Mouse (Mus musculus) midbrain, embryonic 16.5 days (tissue): ENCODE results near the gene Gkap1. TPM values are rescaled to one million over a fixed set of nuclear protein-coding genes. Genes with fewer than 3 reads are reported as not detected.

Experiments used
- ATAC-seq: fragments of 200-750 bp; cut with Nextera tagmentation; 2 replicates; pipeline ENCODE4 v1.8.0; 2017; ENCODE audit warnings: moderate TSS enrichment
- H3K27ac ChIP-seq: fragments of 300-500 bp; sonication (generic); 2 replicates; pipeline ENCODE4 v1.5.1; 2014; ENCODE audit warnings: mild to moderate bottlenecking, low read length, mixed read lengths
- H3K27me3 ChIP-seq: fragments of 300-500 bp; sonication (generic); 2 replicates; pipeline ENCODE4 v1.6.1; 2014; ENCODE audit warnings: low read depth, low read length, mixed read lengths; ENCODE audit not compliant: control insufficient read depth, insufficient read depth
- H3K36me3 ChIP-seq: fragments of 300-500 bp; sonication (generic); 2 replicates; pipeline ENCODE4 v1.6.1; 2014; ENCODE audit warnings: mild to moderate bottlenecking, low read length, moderate library complexity, mixed read lengths; ENCODE audit not compliant: control insufficient read depth, insufficient read depth
- H3K4me1 ChIP-seq: fragments of 300-500 bp; sonication (generic); 2 replicates; pipeline ENCODE4 v1.6.1; 2014; ENCODE audit warnings: mild to moderate bottlenecking, low read length, mixed read lengths; ENCODE audit not compliant: control insufficient read depth, insufficient read depth
- H3K4me2 ChIP-seq: fragments of 300-500 bp; sonication (generic); 2 replicates; pipeline ENCODE4 v1.6.1; 2014; ENCODE audit warnings: mild to moderate bottlenecking, low read length, mixed read lengths
- H3K4me3 ChIP-seq: fragments of 300-500 bp; sonication (generic); 2 replicates; pipeline ENCODE4 v1.5.1; 2014; ENCODE audit warnings: low read depth, mild to moderate bottlenecking, low read length, moderate library complexity, mixed read lengths
- H3K9ac ChIP-seq: fragments of 300-500 bp; sonication (generic); 2 replicates; pipeline ENCODE4 v1.6.1; 2014; ENCODE audit warnings: low read depth, low read length, mixed read lengths
- H3K9me3 ChIP-seq: fragments of 300-500 bp; sonication (generic); replicated peaks from 2 replicates; pipeline ENCODE4 v1.6.1; 2014; ENCODE audit warnings: mild to moderate bottlenecking, low read length, mixed read lengths; ENCODE audit not compliant: control insufficient read depth, poor library complexity, severe bottlenecking
- WGBS: fragments of 180-500 bp; shearing (Covaris S2); extraction: QIAGEN DNeasy Blood & Tissue Kit; methylation state at CpG from one replicate; pipeline ENCODE4 v1.1.7; 2014; 5-methylcytosine and 5-hydroxymethylcytosine counted together
- polyA plus RNA-seq: library from polyadenylated mRNA; unstranded; fragments of >200 nt; fragmentation: Nextera tagmentation; extraction: Ambion mirVana; gene quantifications from 2 replicates; pipeline ENCODE4 v1.2.1, GENCODE M21; 2015

Gkap1 gene
- polyA plus RNA-seq, 1 experiment from 2014 or later, result 20.4 TPM

DNA sequence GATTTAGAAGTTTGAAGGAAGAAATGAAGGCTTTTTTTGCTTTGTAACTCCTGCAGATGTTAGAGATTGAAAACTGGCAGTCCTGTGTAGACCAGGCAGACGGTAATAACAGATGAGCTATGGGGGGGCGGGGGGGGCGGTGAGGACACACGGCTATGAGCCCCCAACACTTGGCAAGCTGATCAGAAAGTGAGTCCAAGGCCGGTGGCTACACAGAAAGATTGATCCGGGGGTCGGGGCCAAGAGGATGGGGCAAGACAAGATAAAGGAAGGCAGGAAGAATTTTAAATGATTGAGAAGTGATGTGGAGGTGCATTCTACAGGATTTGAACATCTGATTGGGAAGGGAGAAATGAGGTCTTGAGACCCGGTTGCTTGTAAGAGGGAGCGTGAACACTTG is 423 bp downstream of the Gkap1 start:
- H3K27me3 ChIP-seq, result no peaks in the 10 kb centered on the region
- H3K36me3 ChIP-seq, result no peaks in the 10 kb centered on the region
- 17% methylated on average over 9 of the region's 9 CpGs for WGBS
- H3K4me3 ChIP-seq, result peak overlapping the region; percentile 90
- no peak overlapping the region for H3K27ac ChIP-seq
- peak overlapping the region; percentile 87 for H3K4me2 ChIP-seq
- no peaks in the 10 kb centered on the region for H3K9me3 ChIP-seq
- H3K4me1 ChIP-seq, result peaks cover 19% of the 10 kb centered on the region
- H3K9ac ChIP-seq, result peak overlapping the region; percentile 84; the same call in 1 of the 2 replicates
- ATAC-seq, result no peak

DNA sequence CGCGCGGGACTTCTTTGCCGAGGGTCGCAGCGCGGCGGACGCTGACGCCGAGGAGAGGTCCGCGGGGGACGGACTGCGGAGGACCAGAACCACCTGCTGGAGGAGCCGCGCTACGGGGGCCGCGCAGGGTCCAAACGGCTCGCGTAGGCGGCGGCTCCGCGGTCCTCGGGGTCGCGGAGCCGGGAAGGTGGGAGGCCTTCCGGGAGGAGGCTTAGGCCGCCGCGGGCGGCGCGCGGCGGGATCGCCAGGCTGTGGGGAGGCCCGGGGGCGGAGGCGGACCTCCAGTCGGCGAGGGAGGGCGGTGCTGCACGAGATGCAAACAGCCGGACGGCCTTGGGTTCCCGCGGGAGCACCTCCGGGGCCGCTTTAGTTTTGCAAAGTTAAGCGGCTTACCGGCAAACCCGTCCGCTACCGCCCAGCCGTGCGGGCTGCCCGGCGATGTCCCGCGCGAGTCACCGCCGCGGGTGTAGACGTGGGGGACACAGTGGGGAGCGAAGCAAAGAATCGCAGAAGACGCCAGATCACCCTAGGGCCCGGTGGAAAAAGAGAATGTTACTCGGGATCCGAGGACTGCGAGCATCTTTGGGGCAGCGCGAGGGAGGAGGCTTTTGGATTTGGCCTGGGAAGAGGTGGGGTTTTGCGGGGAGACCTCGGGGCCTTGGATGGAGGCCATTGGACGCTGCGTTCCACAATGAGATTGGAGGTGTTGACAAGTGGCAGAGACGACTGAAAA is 1.1 kb downstream of the Gkap1 start:
- Histone ChIP-seq H3K9me3 (no peaks in the 10 kb centered on the region), H3K4me2 (peak overlapping the region; percentile 87), H3K4me1 (peaks cover 19% of the 10 kb centered on the region), H3K9ac (peak overlapping the region; percentile 84), H3K27me3 (no peaks in the 10 kb centered on the region), H3K4me3 (peak overlapping the region; percentile 90), H3K36me3 (no peaks in the 10 kb centered on the region), H3K27ac (peak overlapping the region; percentile 77)
- under 1% methylated on average over 82 of the region's 84 CpGs for WGBS
- ATAC-seq, result peak; percentile 88

DNA sequence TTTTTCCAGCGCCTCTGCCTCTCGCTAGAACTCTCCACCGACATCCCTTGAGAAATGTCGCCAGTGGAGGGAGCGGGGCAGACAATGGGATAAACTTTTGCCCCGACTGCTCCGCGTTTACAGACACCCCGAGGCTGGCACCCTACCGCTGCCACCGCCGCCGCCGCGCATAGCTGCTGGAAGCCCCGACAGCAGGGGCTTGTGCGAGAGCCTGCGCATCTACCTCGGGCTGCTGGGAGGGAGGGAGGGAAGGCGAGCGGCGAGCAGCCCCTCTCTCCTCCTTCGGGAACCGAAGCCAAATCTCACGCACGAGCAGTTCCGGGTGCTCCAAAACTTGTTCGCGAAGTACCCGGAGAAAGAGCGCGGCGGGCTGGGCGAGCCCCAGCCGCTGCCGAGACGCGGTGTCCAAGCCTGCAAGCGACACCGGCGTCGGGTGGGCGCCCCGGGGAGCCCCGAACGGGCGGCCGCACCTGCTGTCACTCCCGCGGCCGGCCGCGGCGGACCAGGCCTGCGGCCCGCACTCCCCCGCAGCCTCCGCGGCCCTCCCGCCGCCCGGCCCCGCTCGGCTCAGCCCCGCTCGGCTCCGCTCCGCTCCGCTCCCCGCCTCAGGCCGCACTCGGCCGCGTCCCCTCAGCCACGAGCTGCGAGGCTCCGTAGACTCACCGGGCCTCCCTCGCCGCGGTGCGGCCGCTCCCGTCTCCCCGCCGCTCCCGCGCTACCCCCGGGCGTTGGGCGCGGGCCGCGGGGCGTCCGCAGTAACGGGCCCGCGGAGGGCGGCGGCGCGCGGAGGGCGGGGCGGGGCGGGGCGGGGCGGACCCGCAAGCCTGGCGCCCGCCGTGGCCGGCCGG is 1.9 kb downstream of the Gkap1 start:
- peak overlapping the region; percentile 84 for H3K9ac ChIP-seq
- no peaks in the 10 kb centered on the region for H3K36me3 ChIP-seq
- under 1% methylated on average over 98 of the region's 115 CpGs for whole genome bisulfite sequencing
- H3K4me1 ChIP-seq, result peaks cover 19% of the 10 kb centered on the region
- ATAC-seq, result peak; percentile 82
- H3K27me3 ChIP-seq, result no peaks in the 10 kb centered on the region
- H3K9me3 ChIP-seq, result no peaks in the 10 kb centered on the region
- H3K27ac ChIP-seq, result peak overlapping the region; percentile 77
- H3K4me2 ChIP-seq, result peak overlapping the region; percentile 87
- peak overlapping the region; percentile 90 for H3K4me3 ChIP-seq

DNA sequence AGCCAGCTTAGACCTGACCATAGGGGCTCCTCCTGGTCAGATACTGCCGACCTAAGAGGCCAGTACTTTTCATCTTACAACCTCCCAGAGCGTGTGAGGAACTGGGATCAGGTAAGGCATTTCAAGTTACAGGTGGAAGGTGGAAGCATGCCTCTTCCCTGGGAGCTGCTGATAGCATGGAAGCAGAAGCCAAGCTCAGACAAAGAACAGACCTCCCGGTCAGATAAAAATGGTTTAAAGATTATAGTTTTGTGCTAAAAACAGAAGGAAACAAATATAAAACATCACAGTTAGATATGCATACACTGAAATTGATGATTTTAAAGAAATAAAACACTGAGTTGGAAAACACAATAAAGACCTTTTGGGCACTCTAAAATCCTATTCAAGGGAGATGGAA is 8.6 kb downstream of the Gkap1 start:
- ATAC-seq, result no peak
- H3K36me3 ChIP-seq, result no peaks in the 10 kb centered on the region
- no peak overlapping the region for H3K9ac ChIP-seq
- H3K27ac ChIP-seq, result no peak overlapping the region
- no peaks in the 10 kb centered on the region for H3K27me3 ChIP-seq
- H3K4me2 ChIP-seq, result no peak overlapping the region
- H3K4me3 ChIP-seq, result no peak overlapping the region
- no peaks in the 10 kb centered on the region for H3K4me1 ChIP-seq
- whole genome bisulfite sequencing, result 76% methylated on average over 3 of the region's 3 CpGs
- H3K9me3 ChIP-seq, result no peaks in the 10 kb centered on the region

DNA sequence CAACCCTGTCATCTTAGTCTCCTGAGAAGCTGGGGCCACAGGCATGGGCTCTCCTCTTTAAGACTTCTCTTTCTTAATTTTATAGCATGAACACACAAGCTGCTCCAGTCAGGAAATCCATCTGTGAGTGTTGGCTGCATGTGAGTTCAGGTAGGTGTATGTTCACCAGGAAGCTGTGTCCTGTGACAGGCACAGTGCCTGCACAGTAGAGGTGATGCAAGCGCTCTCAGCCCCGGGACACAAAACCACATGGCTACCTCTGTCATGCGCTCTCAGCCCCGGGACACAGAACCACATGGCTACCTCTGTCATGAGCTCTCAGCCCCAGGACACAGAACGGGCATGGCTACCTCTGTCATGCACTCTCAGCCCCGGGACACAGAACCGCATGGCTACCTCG is 12.0 kb downstream of the Gkap1 start:
- H3K27ac ChIP-seq, result no peak overlapping the region
- 93% methylated on average over 8 of the region's 8 CpGs for WGBS
- no peaks in the 10 kb centered on the region for H3K9me3 ChIP-seq
- ATAC-seq, result no peak
- no peaks in the 10 kb centered on the region for H3K27me3 ChIP-seq
- H3K4me2 ChIP-seq, result no peak overlapping the region
- no peaks in the 10 kb centered on the region for H3K4me1 ChIP-seq
- no peak overlapping the region for H3K4me3 ChIP-seq
- H3K36me3 ChIP-seq, result no peaks in the 10 kb centered on the region
- H3K9ac ChIP-seq, result no peak overlapping the region

DNA sequence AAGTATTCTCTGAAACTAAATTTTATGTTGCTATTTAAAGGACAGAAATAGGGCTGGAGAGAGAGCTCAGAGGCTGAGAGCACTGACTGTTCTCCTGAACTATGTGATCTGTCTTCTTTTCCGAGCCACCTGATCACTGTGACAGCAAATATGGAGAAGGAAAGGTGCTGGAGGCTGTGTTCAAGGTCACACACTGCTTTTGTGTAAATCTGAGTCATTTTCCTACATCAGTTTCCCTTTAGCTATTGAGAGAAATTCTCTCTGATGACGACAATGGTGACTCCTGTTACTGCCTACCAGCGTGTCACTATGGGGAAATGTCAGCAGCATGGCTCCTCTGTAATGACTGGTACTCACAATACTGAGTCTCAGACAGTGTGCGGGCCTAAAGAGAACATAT is 13.8 kb downstream of the Gkap1 start:
- H3K4me1 ChIP-seq, result no peaks in the 10 kb centered on the region
- H3K9ac ChIP-seq, result no peak overlapping the region
- ATAC-seq, result no peak
- H3K27me3 ChIP-seq, result no peaks in the 10 kb centered on the region
- no peak overlapping the region for H3K27ac ChIP-seq
- 86% methylated on average over 4 of the region's 4 CpGs for WGBS
- H3K4me3 ChIP-seq, result no peak overlapping the region
- H3K9me3 ChIP-seq, result no peaks in the 10 kb centered on the region
- no peaks in the 10 kb centered on the region; the same call in 1 of the 2 replicates for H3K36me3 ChIP-seq
- H3K4me2 ChIP-seq, result no peak overlapping the region

DNA sequence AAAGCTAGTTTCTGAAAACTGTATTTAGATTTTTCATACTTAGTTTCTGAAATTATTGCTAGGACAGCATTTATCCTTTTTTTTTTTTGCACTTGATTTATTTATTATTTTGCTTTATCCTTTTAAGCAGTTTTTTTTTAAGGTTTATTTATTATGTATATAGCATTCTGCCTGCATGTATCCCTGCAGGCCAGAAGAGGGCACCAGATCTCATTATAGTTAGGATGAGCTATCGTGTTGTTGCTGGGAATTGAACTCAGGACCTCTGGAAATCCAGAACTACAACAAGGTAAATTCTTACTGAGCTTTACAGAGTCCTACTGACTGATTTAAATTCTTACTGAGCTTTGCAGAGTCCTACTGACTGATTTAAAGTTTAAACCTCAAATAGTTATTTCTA is 22.2 kb downstream of the Gkap1 start:
- Histone ChIP-seq H3K4me2 (no peak overlapping the region), H3K36me3 (peaks cover 4% of the 10 kb centered on the region; the same call in 1 of the 2 replicates), H3K9me3 (no peaks in the 10 kb centered on the region), H3K27me3 (no peaks in the 10 kb centered on the region), H3K9ac (no peak overlapping the region), H3K4me3 (no peak overlapping the region), H3K4me1 (no peaks in the 10 kb centered on the region), H3K27ac (no peak overlapping the region)
- no peak for ATAC-seq
- 94% methylated on average over 1 of the region's 1 CpGs for WGBS

DNA sequence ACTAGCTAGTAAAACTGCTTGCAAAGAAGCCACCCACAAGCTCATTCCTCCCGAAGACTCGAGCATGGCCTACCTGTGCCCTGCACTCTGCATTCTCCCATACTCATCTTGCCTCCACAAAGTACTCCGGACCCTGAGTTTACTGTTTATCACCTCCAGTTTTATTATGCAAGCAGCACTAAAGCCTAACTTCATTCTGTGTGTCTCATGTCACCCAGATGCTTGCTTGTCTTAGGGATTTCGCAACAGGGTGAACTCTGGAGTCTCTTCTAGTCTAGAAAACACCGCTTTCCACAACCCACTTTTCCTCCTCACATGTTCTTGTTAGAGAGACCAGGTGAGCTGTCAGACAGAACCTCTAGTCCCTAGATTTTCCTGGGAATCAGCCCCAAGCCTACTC is 26.5 kb downstream of the Gkap1 start:
- 91% methylated on average over 5 of the region's 5 CpGs for WGBS

DNA sequence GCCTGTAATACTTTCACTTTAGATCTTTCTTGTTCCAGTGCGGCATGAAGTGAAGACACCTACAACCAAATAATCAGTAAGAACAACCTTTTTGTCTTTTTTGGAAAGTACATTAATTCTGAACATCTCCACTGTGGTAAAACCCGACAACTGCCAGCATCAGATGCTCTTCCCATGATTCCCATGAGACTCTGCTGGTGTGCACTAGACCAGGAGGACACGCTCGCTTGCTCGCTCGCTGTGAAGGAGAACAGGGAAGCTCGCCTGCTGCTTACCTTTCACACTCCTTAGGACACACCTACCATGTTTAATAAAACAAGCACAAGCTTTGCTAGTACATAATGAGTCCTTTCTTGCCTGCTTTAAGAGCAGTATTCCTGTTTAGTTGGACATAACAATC is 39.0 kb downstream of the Gkap1 start:
- Histone ChIP-seq H3K27ac (no peak overlapping the region), H3K36me3 (peaks cover 4% of the 10 kb centered on the region; the same call in 1 of the 2 replicates), H3K9ac (no peak overlapping the region), H3K9me3 (no peaks in the 10 kb centered on the region), H3K4me3 (no peak overlapping the region), H3K4me2 (no peak overlapping the region), H3K27me3 (no peaks in the 10 kb centered on the region), H3K4me1 (no peaks in the 10 kb centered on the region)
- no peak for ATAC-seq
- WGBS, result 82% methylated on average over 7 of the region's 7 CpGs

More for the DNA sequence above, 26.5 kb downstream of the Gkap1 start:
- no peak overlapping the region for H3K9ac ChIP-seq
- no peaks in the 10 kb centered on the region for H3K27me3 ChIP-seq
- no peak overlapping the region for H3K4me2 ChIP-seq
- no peaks in the 10 kb centered on the region for H3K9me3 ChIP-seq
- H3K27ac ChIP-seq, result no peak overlapping the region
- no peak for ATAC-seq
- no peak overlapping the region for H3K4me3 ChIP-seq
- no peaks in the 10 kb centered on the region for H3K36me3 ChIP-seq
- no peaks in the 10 kb centered on the region for H3K4me1 ChIP-seq
